Mouse (Mus musculus) heart, adult 2 months (tissue): ENCODE results near the gene Prkcq.

ENCODE experiments used
- EP300 ChIP-seq: fragments of 200-500 bp; IDR thresholded peaks from 2 replicates; pipeline ENCODE4 v1.6.1; 2011; ENCODE audit warnings: low read depth, low read length, control low read depth; ENCODE audit not compliant: insufficient read depth
- POLR2A ChIP-seq: fragments of 200-500 bp; IDR thresholded peaks from 2 replicates; pipeline ENCODE4 v1.6.1; 2011; ENCODE audit warnings: mild to moderate bottlenecking, low read depth, low read length, control low read depth; ENCODE audit not compliant: insufficient read depth

- TF ChIP-seq POLR2A: no peak
- TF ChIP-seq EP300: no peak
These were observed 22.8 kb upstream of the Prkcq start for GRCm38 (mm10) chr2:11149091-11149490.
